Mouse (Mus musculus) urinary bladder, postnatal 4 days (tissue): ENCODE measurements around the gene Rpl18.

Source experiments
- DNase-seq, 2 experiments: peaks; one replicate each; pipeline ENCODE4 v3.0.0; 2021 to 2022; ENCODE audit warnings: low spot score in 2 of 2

The Rpl18 gene

GRCm38 (mm10) chr7:45715090-45715708 lies at the start of gene Rpl18:
Rpl18 (plus strand) TSS chr7:45715457.
- peak; percentile 98 to 99 for DNase-seq

GRCm38 (mm10) chr7:45666161-45666560 lies 49.1 kb upstream of the Rpl18 start, which contains the start of gene Fut2:
Fut2 (minus strand) TSS chr7:45666394.
- no peak for DNase-seq

- DNase-seq, result no peak
These were observed 47.5 kb upstream of the Rpl18 start for GRCm38 (mm10) chr7:45667761-45668160.

- no peak for DNase-seq
These were observed 46.3 kb upstream of the Rpl18 start for GRCm38 (mm10) chr7:45668921-45669320.

DNA sequence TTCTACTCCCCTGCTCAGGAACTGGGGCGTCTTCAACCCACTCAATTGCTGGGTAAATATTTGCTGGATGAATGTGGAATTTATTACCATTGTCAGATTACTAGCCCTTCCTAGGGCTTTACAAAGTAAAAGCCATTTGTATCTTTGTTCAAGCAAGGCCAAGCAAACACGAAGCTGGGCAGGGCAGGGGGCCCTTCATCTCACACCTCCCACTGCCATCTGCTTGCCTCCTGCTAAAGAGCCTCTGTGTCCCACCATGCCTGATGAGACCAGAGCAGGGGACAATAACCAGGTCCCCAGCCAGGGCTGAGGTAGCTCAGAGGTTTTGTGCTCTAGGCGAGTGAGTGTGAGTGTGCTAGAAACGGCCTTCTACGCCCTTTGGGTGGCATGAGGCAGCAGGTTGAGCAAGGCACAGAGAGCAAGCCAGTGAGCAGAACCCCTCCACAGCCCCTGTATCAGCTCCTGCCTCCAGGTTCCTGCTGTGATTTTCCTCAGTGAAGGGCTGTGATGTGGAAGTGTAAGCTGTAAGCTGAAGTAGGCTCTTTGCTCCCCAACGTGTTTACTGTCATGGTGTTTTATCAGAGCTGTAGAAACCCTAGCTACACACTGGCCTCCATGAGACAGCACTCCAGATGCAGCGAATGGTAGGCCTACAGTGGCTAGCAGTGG lies 37.5 kb upstream of the Rpl18 start:
- DNase-seq, result no peak

GRCm38 (mm10) chr7:45678513-45678912 lies 36.7 kb upstream of the Rpl18 start:
- no peak for DNase-seq

- no peak for DNase-seq
These were observed 35.2 kb upstream of the Rpl18 start for GRCm38 (mm10) chr7:45679966-45680621.

DNA sequence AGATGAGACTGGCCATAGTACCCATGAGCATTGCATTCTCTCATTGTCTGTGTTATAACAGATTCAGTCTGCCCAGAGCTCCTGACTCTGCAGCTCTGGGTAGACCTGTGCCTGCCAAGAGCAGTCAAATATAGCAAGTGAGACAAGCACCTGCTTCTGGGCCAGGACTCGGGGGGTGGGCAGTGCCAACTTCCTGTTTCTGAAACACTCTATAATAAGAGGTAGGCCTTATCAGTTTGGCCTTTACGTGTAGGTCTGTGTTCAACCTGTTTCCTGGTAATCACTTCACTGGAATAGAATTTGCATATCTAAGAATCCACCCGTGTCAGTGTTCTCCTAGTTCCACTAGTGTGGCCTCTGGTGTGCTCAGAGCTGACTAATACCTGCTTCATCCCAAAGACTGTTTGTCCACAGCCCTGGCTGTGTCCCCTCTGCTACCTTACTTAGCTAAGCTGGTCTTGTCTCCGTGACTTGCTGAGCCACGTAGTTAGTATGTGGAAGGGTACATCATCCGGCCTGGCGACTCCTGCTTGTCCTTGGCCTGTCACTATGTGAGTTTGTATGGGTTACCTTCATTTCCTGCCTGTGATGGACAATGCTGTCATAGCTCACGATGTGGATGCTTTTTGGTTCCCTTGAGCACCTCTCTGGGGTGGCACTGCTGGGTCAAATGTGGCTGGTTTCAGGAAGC lies 34.1 kb upstream of the Rpl18 start:
- DNase-seq, result no peak

DNA sequence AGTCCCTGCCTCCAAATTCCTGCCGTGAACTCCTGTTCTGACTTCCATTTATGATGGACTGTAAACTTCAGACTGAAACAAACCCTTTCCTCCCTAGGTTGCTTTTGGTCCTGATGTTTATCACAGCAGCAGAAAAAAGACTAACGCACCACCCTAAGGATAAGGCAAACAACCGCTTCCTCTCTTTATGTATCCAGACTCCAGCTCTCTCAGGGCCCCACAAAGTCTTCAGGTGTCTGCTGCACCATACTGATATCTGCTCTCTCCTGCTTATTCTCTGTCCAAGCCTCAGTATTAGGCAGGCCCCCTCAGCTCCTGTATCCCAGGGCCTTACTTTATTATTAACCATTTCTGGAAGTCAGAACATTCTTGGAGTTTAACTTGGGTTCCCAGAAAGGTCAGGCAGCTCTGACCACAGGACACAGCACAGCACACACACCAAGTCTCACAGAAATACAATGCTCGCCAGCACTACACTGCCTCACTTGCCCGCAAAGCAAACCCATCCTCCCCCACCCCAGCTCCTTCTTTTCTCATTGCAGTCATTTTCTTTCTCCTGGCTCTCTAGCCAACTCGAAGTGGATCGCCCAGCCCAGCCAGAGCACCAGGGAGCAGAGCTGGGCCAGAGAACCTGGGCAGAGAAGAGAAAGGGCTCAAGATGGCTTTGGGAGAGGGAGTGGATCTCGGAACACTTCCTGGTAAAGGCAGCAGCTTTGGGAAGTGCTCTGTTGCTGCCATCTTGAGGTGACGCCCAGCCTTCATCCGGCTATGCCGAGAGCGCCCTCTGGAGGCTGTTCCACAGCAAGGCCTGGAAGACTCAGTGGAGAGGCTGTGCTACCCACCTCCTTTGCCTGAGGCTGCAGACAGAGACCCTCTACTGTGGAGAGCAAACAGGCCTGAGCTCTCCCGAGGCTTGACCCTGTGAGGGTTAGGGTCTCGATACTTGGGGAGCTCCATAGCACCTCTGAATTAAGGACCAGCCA lies 32.8 kb upstream of the Rpl18 start:
- peak; percentile 80 to 92 for DNase-seq

DNA sequence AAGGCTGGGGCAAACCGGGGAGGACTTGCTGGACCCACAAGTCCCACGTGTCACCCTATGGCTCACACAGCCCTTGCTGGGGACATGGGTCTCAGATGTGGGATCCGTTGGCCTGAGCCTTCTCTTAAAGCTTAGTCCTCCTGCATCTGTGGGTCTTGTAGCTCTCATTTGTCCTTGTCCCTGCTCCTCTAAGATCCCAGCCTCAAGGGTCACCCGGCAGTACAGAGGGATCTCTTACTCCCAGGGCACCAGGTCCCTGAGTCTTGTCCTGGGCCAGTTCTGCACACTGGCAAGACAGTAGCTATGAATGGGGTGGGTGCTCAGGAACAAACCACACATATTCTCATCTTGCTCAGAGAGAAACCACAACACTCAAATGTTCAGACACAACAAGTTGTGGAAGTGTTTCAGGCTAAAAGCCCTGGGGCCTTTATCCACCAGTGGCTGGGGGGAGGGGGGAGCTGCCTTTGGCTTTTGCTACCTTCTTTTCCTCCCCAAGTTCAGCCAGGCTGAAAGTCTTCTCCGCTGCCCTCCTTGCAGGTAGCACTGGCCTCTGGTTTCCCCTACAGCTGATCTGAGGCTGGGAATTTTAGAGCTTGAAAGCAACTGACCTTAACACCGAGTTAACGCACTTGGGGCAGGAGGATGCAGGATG lies 31.7 kb upstream of the Rpl18 start, which contains the start of gene Ntn5:
Gene Ntn5 (plus strand): TSS at position 627 of the 655 bp plus-strand sequence.
- no peak for DNase-seq

DNA sequence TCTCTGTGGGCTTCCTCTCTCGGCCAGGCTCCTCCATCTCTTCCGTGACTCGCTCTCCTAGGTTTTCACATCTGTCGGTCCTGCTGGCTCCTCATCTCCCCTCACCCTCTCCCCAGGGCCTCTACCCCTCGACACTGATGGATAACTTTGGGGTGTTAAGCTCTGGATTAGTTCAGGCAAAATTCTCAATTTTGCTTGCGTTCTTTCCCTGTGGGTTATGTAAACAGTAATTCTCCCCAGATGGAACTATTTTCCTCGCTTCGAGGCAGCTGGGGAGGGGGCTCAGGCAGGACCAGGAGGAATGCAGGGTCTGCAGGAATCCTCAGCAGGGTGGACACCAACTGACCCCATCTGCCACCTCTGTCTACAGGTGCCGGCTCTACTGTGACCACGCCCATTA lies 29.4 kb upstream of the Rpl18 start:
- DNase-seq, result no peak

GRCm38 (mm10) chr7:45686841-45687240 lies 28.4 kb upstream of the Rpl18 start:
- no peak for DNase-seq

- DNase-seq, result no peak
These were observed 26.2 kb upstream of the Rpl18 start for GRCm38 (mm10) chr7:45689099-45689498.

DNA sequence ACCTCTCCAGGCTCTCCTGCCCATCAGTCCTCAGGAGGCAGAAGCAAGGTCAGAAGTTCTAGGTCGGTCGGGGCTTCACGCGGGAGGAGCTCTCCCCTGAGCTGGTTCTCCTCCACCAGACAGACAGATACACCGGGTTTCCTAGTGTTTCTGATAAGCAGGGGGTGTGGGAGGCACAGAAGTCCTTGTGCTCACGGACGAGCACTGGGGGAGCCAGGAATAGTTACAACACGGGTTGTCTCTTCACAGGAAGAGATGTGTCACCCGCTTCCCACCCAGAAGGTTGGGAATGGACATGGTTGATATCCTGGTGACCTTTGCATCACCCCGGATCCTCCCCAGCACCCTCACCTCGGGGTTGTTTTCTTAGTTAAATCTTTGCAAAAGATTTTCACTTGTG lies 25.5 kb upstream of the Rpl18 start:
- DNase-seq, result no peak

GRCm38 (mm10) chr7:45692364-45692763 lies 22.9 kb upstream of the Rpl18 start:
- DNase-seq, result no peak

DNA sequence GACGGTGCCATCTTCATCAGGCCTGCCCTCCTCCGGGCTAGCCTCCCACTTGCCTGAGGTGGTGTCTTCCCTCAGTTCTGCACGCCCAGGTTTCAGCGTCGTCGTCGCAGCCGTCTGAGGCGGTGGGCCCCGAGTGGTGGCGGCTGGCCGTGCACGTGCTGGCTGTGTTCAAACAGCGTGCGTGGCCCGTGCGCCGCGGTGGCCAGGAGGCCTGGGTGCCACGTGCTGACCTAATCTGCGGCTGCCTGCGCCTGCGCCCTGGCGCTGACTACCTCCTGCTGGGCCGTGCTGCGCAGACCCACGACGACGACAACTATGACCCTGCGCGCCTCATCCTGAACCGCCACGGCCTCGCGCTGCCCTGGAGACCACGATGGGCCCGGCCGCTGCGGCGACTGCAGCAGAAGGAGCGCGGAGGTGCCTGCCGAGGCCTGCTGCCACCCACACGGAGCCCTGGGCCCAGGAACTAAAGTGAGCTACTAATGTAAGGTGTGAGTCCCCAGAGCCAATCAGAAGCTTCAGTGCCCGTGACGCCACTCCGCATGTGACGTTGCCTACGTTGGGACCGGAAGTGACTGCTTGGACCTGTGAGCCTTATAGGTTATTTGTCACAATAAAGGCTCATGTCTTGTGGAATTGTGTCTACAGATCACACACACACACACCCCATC lies 21.2 kb upstream of the Rpl18 start, which contains the start of gene Sec1:
Gene Sec1 (minus strand): TSS at position 482 of the 671 bp plus-strand sequence.
- no peak for DNase-seq

DNA sequence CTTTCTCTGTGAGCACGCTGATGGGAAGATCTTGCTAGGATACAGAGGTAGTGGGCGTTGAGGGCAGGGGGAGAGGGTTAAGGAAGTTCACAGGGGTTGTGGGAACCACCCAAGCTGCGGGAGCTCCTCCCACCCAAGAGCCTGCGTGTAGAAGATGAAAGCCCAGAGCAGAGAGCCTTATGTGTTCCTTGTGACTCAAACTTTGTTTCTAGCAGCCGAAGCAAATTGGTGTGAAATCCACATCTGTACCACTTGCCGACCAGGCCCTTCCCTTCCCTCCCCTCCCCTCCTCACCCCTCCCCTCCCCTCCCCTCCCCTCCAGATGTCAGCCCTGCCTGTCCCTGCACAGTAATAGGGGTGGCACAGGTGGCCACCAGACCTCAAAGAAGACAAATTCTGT lies 20.2 kb upstream of the Rpl18 start:
- DNase-seq, result no peak

DNA sequence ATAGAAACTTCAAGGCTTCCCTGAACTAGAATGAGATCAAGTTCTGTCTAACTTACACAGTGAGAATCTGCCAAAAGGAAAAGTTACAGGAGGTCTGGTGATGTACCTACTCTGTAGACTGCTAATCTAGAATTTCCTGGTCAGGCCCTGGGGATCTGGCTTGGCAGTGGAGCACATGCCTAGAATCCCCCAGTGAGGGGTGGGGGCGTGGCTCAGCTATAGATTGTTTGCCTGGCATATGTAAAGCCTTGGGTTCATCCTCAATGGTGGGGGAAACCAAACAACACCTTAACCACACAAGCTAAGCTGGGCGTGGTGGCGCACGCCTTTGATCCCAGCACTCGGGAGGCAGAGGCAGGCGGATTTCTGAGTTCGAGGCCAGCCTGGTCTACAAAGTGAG lies 17.4 kb upstream of the Rpl18 start:
- no peak for DNase-seq

DNA sequence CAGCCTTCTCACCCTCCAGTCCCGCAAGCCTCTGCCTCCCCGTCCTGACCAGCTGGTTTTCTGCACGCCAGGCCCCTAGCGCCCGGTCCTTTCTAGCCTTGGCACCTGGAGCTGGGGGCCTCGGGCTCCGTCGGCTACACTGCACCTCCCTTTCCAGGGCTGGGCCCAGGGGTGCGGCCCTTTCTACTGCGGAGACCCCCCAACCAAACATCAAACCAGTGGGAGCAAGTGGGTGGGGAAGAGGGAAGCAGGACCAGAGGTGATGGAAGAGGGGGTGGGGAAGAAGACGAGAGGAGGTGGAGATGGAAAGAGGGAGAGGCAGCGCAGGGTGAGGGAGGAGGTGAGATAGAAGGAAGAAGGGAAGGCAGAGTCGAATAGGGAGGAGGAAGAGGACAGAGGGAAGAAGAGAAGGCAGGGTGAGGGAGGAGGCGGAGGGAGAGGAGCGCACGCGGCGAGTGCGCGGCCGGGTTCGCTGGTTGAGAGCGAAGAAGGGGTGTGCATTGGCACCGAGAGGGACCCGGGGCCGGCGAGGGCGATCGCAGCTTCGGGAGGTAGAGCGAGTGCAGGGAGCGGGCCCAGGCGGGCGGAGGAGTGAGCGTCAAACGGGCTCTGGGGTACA lies 15.6 kb upstream of the Rpl18 start, which contains the start of gene Car11:
Gene Car11 (plus strand): TSS at position 321 of the 619 bp plus-strand sequence.
- no peak for DNase-seq
